Mouse (Mus musculus): ENCODE measurements around the gene Gm14443. TPM values are rescaled to one million over a fixed set of nuclear protein-coding genes. Genes with fewer than 3 reads are reported as not detected.
"Not testable (repeated sequence)": the region's sequence is repeated elsewhere in the genome, so short reads cannot be mapped to it uniquely, and the experiment has no call there.

The Gm14443 gene
- 0.21 and 0.51 TPM in 2 replicates for polyA plus RNA-seq (2014; fragmentation: Nextera tagmentation; extraction: Ambion mirVana)

- ATAC-seq (replicated peaks; ENCODE audit: low FRiP score); H3K27ac ChIP-seq (ENCODE audit: low read depth, low read length); H3K9me3 ChIP-seq (ENCODE audit: control insufficient read depth, low read length); H3K36me3 ChIP-seq (ENCODE audit: control insufficient read depth, insufficient read depth, low read length); H3K4me3 ChIP-seq (ENCODE audit: low read depth, low read length); H3K9ac ChIP-seq (ENCODE audit: low read depth, low read length); H3K27me3 ChIP-seq (replicated peaks; ENCODE audit: control insufficient read depth, insufficient read depth, low read length); DNase-seq (ENCODE audit: low spot score); H3K4me1 ChIP-seq (replicated peaks; ENCODE audit: control insufficient read depth, insufficient read depth, low read length); H3K4me2 ChIP-seq: not testable (repeated sequence)
- WGBS: 70% methylated on average over 12 of the region's 12 CpGs
These were observed at the start of gene Gm14443 for GRCm38 (mm10) chr2:175175401-175176180. Gene Gm14443 (minus strand): TSS chr2:175175871.

- H3K9ac ChIP-seq (ENCODE audit: low read depth, low read length); H3K4me3 ChIP-seq (ENCODE audit: low read depth, low read length); H3K27ac ChIP-seq (ENCODE audit: low read depth, low read length); H3K36me3 ChIP-seq (ENCODE audit: control insufficient read depth, insufficient read depth, low read length); DNase-seq (ENCODE audit: low spot score); H3K4me2 ChIP-seq; H3K4me1 ChIP-seq (replicated peaks; ENCODE audit: control insufficient read depth, insufficient read depth, low read length); H3K27me3 ChIP-seq (replicated peaks; ENCODE audit: control insufficient read depth, insufficient read depth, low read length); ATAC-seq (replicated peaks; ENCODE audit: low FRiP score); H3K9me3 ChIP-seq (ENCODE audit: control insufficient read depth, low read length): not testable (repeated sequence)
- WGBS: no CpG with 5 or more reads among the region's 7 CpGs
These were observed 31.1 kb upstream of the Gm14443 start, which contains the start of gene Gm14391 for GRCm38 (mm10) chr2:175206732-175207131. Gene Gm14391 (minus strand): TSS chr2:175206917.

- not testable (repeated sequence) for DNase-seq (ENCODE audit: low spot score); H3K4me2 ChIP-seq; H3K27me3 ChIP-seq (replicated peaks; ENCODE audit: control insufficient read depth, insufficient read depth, low read length); ATAC-seq (replicated peaks; ENCODE audit: low FRiP score); H3K9ac ChIP-seq (ENCODE audit: low read depth, low read length); H3K36me3 ChIP-seq (ENCODE audit: control insufficient read depth, insufficient read depth, low read length); H3K9me3 ChIP-seq (ENCODE audit: control insufficient read depth, low read length); H3K4me1 ChIP-seq (replicated peaks; ENCODE audit: control insufficient read depth, insufficient read depth, low read length); H3K27ac ChIP-seq (ENCODE audit: low read depth, low read length); H3K4me3 ChIP-seq (ENCODE audit: low read depth, low read length)
- WGBS: 51% methylated on average over 1 of the region's 1 CpGs
These were observed 3.3 kb upstream of the Gm14443 start for GRCm38 (mm10) chr2:175179008-175179407.

GRCm38 (mm10) chr2:175176312-175176711 is 641 bp upstream of the Gm14443 start:
- H3K4me2 ChIP-seq: no peak overlapping the region
- H3K27ac ChIP-seq (ENCODE audit: low read depth, low read length): no peak overlapping the region
- H3K9ac ChIP-seq (ENCODE audit: low read depth, low read length): no peak overlapping the region
- no peak for DNase-seq (ENCODE audit: low spot score)
- no peak overlapping the region for H3K4me3 ChIP-seq (ENCODE audit: low read depth, low read length)
- H3K27me3 ChIP-seq (replicated peaks; ENCODE audit: control insufficient read depth, insufficient read depth, low read length): no peaks in the 10 kb centered on the region
- WGBS: 74% methylated on average over 6 of the region's 6 CpGs
- H3K4me1 ChIP-seq (replicated peaks; ENCODE audit: control insufficient read depth, insufficient read depth, low read length): no peaks in the 10 kb centered on the region
- H3K9me3 ChIP-seq (ENCODE audit: control insufficient read depth, low read length): no peaks in the 10 kb centered on the region
- no peaks in the 10 kb centered on the region for H3K36me3 ChIP-seq (ENCODE audit: control insufficient read depth, insufficient read depth, low read length)
- ATAC-seq (replicated peaks; ENCODE audit: low FRiP score): no peak

GRCm38 (mm10) chr2:175174058-175174457 is 1.6 kb downstream of the Gm14443 start:
- not testable (repeated sequence) for H3K27me3 ChIP-seq (replicated peaks; ENCODE audit: control insufficient read depth, insufficient read depth, low read length); H3K9me3 ChIP-seq (ENCODE audit: control insufficient read depth, low read length); H3K4me3 ChIP-seq (ENCODE audit: low read depth, low read length); H3K4me2 ChIP-seq; H3K27ac ChIP-seq (ENCODE audit: low read depth, low read length); ATAC-seq (replicated peaks; ENCODE audit: low FRiP score); H3K4me1 ChIP-seq (replicated peaks; ENCODE audit: control insufficient read depth, insufficient read depth, low read length); DNase-seq (ENCODE audit: low spot score); H3K9ac ChIP-seq (ENCODE audit: low read depth, low read length); H3K36me3 ChIP-seq (ENCODE audit: control insufficient read depth, insufficient read depth, low read length)
- 74% methylated on average over 2 of the region's 2 CpGs for WGBS

- 70% methylated on average over 3 of the region's 3 CpGs for WGBS
- not testable (repeated sequence) for H3K4me3 ChIP-seq (ENCODE audit: low read depth, low read length); DNase-seq (ENCODE audit: low spot score); H3K27ac ChIP-seq (ENCODE audit: low read depth, low read length); H3K36me3 ChIP-seq (ENCODE audit: control insufficient read depth, insufficient read depth, low read length); H3K9me3 ChIP-seq (ENCODE audit: control insufficient read depth, low read length); H3K4me2 ChIP-seq; H3K4me1 ChIP-seq (replicated peaks; ENCODE audit: control insufficient read depth, insufficient read depth, low read length); H3K9ac ChIP-seq (ENCODE audit: low read depth, low read length); ATAC-seq (replicated peaks; ENCODE audit: low FRiP score); H3K27me3 ChIP-seq (replicated peaks; ENCODE audit: control insufficient read depth, insufficient read depth, low read length)
These were observed 2.6 kb downstream of the Gm14443 start for GRCm38 (mm10) chr2:175172906-175173595.

GRCm38 (mm10) chr2:175172123-175172522 is 3.5 kb downstream of the Gm14443 start:
- no peaks in the 10 kb centered on the region for H3K36me3 ChIP-seq (ENCODE audit: control insufficient read depth, insufficient read depth, low read length)
- H3K27ac ChIP-seq (ENCODE audit: low read depth, low read length): no peak overlapping the region
- ATAC-seq (replicated peaks; ENCODE audit: low FRiP score) (no peak), DNase-seq (ENCODE audit: low spot score) (no peak)
- no peak overlapping the region for H3K4me2 ChIP-seq
- 91% methylated on average over 3 of the region's 3 CpGs for WGBS
- no peaks in the 10 kb centered on the region for H3K4me1 ChIP-seq (replicated peaks; ENCODE audit: control insufficient read depth, insufficient read depth, low read length)
- no peak overlapping the region for H3K4me3 ChIP-seq (ENCODE audit: low read depth, low read length)
- H3K27me3 ChIP-seq (replicated peaks; ENCODE audit: control insufficient read depth, insufficient read depth, low read length): no peaks in the 10 kb centered on the region
- H3K9me3 ChIP-seq (ENCODE audit: control insufficient read depth, low read length): no peaks in the 10 kb centered on the region
- H3K9ac ChIP-seq (ENCODE audit: low read depth, low read length): no peak overlapping the region

- H3K27ac ChIP-seq (ENCODE audit: low read depth, low read length); H3K4me2 ChIP-seq; ATAC-seq (replicated peaks; ENCODE audit: low FRiP score); H3K9ac ChIP-seq (ENCODE audit: low read depth, low read length); H3K4me3 ChIP-seq (ENCODE audit: low read depth, low read length); H3K9me3 ChIP-seq (ENCODE audit: control insufficient read depth, low read length); DNase-seq (ENCODE audit: low spot score); H3K36me3 ChIP-seq (ENCODE audit: control insufficient read depth, insufficient read depth, low read length); H3K27me3 ChIP-seq (replicated peaks; ENCODE audit: control insufficient read depth, insufficient read depth, low read length); H3K4me1 ChIP-seq (replicated peaks; ENCODE audit: control insufficient read depth, insufficient read depth, low read length): not testable (repeated sequence)
- WGBS: 63% methylated on average over 2 of the region's 2 CpGs
These were observed 8.8 kb downstream of the Gm14443 start for GRCm38 (mm10) chr2:175166870-175167269.
